Mouse (Mus musculus) layer of hippocampus, postnatal 25 days (tissue): Measurements from ENCODE around the gene Stard7. TPM values are rescaled to one million over a fixed set of nuclear protein-coding genes. Genes with fewer than 3 reads are reported as not detected.
"Not testable (repeated sequence)": the region's sequence is repeated elsewhere in the genome, so short reads cannot be mapped to it uniquely, and the experiment has no call there.

ENCODE experiments used
- DNase-seq, 2 experiments: peaks; one replicate each; pipeline ENCODE4 v3.0.0; 2022; ENCODE audit warnings: mixed read lengths in 2 of 2, low spot score in 1 of 2; ENCODE audit errors: extremely low spot score in 1 of 2
- total RNA-seq, 2 experiments: library from RNA; stranded (reverse); gene quantifications; 2 replicates each; pipeline ENCODE4 v1.2.3; 2021

Gene Stard7
- total RNA-seq, 2 experiments from 2014 or later: 110 to 114 TPM

- DNase-seq: no peak
These were observed 2.8 kb downstream of the Stard7 start for GRCm38 (mm10) chr2:127272806-127273205.

DNA sequence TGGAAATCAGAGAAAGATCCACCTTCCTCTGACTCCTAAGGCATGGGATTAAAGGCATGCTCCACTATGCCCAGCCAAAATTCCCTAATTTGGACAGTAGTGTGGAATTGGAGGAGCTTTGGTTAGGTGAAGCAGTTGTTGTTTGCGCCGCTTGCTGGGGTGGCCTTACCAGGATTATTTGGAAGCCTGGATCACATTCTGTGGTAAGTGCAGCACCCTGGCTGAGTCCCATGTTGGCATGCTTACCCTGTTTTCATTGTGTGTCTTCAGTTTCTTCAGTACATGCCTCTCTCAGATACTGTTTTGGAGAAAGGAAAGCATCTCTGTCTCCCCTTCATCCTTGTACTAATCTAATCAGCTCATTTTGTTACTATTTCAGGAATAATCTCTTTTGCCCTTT is 4.6 kb downstream of the Stard7 start:
- no peak for DNase-seq

- DNase-seq: no peak
These were observed 5.7 kb downstream of the Stard7 start for GRCm38 (mm10) chr2:127275551-127276320.

GRCm38 (mm10) chr2:127278162-127278561 is 8.1 kb downstream of the Stard7 start:
- DNase-seq: no peak

DNA sequence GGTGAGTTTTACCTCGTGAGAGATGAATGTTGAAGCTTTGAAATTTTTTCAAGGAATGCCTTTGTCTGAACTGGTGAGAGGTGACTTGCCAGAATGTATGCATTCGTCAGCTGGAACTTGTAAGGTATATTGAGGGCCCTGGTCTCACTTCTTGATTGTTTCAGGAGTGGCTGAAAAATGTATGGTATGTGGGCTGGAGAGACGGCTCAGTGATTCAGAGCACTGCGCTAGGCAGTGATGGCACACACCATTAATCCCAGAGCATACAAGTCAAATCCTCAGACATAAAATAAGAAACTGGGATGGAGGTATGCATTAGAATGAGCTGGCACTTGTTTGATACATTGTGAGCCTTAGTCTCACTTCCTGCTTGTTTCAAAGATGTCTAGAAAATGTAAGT is 22.2 kb downstream of the Stard7 start:
- DNase-seq: no peak

DNA sequence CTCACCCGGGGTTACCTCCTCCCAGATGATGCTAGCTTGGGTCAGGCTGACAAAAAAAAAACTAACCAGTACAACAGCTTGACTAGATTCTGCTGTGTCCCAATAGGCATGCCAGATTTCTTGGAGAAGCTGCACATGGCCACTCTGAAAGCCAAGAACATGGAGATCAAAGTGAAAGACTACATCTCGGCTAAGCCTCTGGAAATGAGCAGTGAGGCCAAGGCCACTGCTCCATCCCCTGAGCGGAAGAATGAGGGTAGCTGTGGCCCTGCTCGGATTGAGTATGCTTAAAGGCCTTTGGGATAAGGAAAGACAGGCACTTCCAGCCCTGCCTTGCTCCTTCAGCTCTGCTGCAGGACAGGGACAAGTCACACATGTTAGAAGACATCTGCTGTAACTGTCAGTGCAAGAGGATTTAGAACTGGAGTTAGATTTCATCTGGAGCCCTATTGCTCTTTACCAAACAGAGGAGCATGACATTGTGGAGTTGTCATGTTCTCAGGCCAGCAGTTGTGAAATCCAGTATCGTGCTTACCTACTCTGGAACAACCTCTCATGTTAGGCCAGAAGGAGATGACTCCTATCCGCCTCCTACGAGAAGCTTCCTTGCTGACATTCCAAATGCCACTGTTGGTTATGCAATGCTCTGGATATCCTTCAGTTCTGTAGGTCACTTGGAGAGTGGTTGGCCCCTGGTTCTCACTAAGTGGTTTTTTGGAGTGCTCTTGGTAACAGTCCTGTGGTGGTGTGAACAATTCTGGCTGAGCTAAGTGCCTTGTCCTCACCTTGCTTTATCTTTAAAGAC is 27.2 kb downstream of the Stard7 start:
- DNase-seq: no peak

GRCm38 (mm10) chr2:127298056-127298455 is 28.0 kb downstream of the Stard7 start:
- DNase-seq: no peak

DNA sequence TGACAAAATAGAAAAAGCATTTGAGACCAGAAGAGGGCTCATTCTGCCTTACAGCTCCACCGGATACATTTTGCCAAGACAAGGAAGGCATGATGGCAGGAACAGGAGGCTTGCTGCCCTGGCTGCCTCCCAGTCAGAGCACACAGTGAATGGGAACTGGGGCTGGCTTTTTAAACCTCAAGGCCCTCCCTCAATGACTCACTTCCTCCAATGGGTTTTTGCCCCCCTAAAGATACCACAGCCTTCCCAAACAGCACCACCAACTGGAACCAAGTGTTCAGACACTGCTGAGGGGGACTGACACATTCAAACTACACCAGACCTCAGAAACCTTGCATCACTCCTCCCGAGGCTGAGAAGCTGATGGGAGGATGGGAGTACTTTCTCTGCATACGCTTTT is 30.7 kb downstream of the Stard7 start:
- no peak for DNase-seq

- no peak for DNase-seq
These were observed 31.9 kb downstream of the Stard7 start for GRCm38 (mm10) chr2:127301883-127302282.

- DNase-seq: not testable (repeated sequence)
These were observed 34.2 kb downstream of the Stard7 start for GRCm38 (mm10) chr2:127304192-127304591.

DNA sequence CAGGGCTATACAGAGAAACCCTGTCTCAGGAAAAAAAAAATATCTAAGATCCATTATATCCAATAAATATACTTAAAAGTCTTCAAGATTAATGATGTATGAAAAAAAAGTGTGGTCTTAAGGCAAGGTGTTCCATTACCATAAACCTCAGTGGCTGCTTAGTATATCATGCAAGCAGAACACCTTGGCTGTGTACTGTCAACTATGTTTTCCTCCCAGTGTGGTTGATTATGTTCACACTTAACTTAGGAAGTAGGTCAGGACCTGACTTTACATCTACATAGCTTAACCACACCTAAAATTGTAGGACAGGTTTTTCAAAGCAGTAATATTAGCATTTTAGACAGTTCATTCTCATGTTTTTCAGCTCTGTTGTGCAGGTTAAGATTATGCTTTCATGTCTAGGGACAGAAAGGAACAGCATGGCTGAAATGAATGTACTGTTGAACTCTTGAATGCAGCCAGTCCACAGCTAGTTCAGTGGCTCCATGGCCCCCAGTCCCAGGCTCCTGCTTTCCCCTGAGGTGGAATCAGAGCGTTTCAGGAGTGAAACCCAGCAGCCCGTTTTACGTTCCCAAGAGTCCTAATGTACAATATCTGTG is 34.7 kb downstream of the Stard7 start:
- DNase-seq: no peak

GRCm38 (mm10) chr2:127306123-127306522 is 36.1 kb downstream of the Stard7 start:
- no peak for DNase-seq

DNA sequence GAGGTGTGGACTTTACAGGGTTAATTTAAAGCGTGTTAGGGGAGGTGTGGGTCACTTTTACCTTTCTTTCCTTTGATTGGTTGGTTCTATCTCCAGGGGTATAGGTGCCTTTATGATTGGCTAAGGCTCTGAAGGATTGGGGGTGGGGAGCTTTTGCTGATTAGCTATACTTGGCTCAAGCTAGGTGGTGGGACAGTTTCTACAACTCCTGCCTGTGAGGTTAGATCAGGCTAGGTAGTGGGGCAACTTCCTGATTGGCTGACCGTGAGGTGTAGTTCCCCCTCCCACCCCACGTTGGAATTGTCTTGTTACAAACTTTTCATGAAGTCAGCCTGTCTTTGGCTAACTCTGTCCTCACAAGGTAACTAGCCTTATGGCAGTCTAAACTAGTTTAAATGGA is 37.2 kb downstream of the Stard7 start:
- no peak for DNase-seq

DNA sequence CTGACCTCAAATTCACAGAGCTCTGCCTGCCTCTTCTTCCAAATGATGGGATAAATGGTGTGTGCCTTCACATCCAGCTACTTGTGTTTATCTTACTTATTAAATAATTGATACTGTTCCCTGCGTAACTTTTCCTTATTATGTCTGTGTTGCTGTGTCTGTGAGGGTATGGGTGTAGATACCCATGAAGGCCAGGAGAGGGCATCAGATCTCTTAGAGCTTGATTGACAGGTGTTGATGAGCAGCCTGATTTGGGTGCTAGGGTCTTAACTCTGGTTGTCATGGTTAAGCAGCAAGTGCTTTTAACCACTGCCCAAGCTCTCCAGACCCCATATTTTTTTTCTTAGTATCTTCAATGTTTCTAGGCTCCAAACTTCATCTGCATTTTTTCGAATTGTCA is 38.6 kb downstream of the Stard7 start:
- no peak for DNase-seq

GRCm38 (mm10) chr2:127310246-127310645 is 40.2 kb downstream of the Stard7 start:
- DNase-seq: no peak

- no peak for DNase-seq
These were observed 40.7 kb downstream of the Stard7 start for GRCm38 (mm10) chr2:127310685-127311084.

- no peak for DNase-seq
These were observed 41.2 kb downstream of the Stard7 start for GRCm38 (mm10) chr2:127311193-127311592.

- no peak for DNase-seq
These were observed 42.8 kb downstream of the Stard7 start for GRCm38 (mm10) chr2:127312801-127313200.

- no peak for DNase-seq
These were observed 43.9 kb downstream of the Stard7 start for GRCm38 (mm10) chr2:127313878-127314277.

DNA sequence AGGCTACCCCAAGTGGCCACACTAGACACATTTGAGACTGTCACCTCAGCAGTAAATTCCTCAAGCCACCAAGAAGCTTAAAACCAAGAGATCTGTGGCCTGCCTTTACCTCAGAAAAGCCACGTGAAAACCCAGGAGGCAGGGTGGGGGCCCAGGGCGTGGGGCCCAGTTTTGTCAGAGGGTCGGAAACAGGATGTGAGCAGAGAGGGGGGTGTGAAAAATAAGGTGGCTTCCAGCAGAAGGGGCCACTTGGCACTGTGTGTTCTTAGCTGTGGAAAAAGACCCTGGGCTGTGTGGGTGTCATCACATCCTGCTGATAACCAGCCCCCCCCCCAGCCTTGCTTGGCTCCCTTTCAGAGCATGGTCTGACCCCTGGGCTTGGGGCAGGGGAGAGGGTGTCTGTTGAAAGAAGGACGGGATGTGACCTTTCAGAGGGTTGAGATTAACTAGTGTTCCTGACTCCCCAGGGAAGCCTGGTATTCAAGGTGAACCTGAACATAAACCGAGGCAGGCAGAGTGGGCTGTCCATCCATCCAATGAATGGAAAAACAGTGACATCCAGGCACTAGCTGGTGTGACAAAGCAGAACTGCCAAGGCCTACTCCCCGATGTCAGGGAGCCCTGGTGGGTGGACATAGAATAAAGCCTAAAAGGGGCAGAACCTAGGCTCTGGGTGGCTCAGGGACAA is 44.6 kb downstream of the Stard7 start:
- DNase-seq: no peak

GRCm38 (mm10) chr2:127315155-127315470 is 45.1 kb downstream of the Stard7 start:
- no peak for DNase-seq
